Mouse (Mus musculus) embryo, embryonic 9.5 days (tissue): ENCODE data around the gene Tmprss11b.

Experiments
- DNase-seq: peaks from one replicate; pipeline ENCODE4 v3.0.0-alpha.2; 2017; ENCODE audit errors: extremely low spot score

Gene Tmprss11b

DNA sequence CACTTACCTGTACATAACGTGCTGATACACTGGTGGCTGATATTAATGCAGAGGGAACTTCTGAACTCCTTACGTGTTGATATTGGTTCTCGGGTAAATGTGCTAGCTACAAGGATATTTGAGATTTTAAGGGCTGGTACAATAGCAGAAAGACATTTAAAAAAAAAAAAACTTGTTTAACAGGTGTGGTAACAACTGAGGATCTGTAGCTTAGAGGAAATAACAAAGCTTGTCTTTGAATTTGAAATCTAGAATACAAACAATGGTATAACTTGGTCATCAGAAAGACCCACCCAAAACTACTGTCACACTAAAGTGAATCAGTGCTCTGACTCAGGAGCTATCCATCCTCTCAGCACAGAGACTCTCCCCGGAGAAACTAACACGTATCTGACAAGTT is at the start of gene Tmprss11b:
Tmprss11b (minus strand) TSS at position 101 of the 400 bp plus-strand sequence.
- no peak for DNase-seq

DNA sequence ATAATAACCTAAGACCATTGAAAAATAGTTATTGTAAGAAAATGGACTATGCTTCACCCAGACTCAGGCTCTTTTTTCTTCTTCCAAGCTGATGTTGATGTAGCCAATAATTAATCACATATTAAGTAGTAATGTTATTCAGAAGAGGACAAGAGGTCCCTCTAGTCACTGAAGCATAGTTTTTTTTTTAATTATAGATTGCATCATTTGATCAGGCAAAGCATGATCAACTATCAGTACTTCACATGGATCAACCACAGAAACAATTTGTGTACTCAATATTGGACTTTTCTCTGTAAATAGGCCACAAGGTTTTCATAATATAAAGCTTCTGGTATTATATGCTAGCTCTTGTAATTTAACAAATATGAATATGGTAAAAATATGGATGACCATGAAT is 48.9 kb upstream of the Tmprss11b start:
- DNase-seq, result no peak

DNA sequence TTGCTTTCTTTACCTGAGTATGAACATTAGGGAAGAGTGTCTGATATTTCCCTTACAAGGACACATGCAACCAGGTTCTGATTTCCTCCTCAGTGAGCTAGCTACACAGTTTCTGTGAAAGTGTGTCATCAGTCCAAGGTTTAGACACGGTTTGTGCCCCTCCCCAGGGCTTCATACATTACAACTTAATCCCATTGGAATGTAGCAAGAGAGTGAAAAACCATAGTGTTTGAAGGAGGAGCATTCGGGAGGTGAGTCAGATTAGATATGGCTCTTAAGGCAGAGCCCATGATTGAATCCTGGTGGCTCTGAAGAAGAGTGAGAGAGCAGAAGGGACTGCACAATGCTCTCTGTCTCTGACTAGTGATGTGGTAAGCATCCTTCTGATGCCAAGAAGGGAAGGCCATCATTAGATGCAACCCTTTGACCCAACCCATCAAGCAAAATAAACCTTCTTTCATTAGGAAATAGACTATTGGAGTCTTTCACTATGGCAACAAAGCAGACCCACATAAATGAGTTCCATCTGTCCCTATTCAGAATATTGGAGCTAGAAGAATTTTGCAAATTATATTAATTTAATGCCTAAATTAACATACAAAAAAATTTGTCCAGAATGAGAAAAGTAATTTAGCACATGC is 46.8 kb upstream of the Tmprss11b start:
- no peak for DNase-seq

DNA sequence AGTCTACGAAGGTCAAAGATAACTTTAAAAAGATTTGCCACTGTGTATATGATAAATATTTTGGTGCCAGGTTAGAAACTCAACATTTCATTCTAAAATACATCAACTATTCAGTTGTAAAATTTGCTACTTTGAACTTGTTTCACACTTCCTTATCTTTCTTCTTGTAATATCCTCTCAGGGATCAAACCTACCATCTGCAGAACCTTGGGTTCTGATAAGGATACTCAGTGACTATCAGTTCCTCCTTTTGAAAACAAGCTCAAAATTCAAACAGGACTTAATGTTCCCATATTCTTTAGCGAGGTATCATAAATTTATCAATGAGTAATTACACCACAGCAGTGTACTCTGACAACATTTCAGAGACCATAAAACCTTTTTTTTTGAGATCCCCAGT is 38.8 kb upstream of the Tmprss11b start:
- no peak for DNase-seq

DNA sequence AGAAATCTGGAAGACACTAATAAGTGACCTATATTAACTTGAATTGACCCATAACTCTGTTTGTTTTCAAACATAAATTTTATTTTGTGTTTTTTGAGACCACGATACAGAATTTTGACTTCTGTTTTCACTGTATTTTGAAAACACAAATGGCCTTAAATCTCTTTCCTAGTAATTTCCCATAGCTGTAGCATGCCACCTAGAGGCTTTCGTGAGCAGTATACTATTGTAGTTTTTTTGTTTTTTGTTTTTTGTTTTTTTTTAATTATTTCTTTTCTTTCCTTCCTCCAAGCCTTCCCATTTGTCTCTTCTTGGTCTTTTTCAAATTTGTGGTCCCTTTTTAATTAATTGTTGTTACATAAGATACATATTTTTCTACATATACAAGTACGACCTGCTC is 28.8 kb upstream of the Tmprss11b start:
- DNase-seq, result no peak

DNA sequence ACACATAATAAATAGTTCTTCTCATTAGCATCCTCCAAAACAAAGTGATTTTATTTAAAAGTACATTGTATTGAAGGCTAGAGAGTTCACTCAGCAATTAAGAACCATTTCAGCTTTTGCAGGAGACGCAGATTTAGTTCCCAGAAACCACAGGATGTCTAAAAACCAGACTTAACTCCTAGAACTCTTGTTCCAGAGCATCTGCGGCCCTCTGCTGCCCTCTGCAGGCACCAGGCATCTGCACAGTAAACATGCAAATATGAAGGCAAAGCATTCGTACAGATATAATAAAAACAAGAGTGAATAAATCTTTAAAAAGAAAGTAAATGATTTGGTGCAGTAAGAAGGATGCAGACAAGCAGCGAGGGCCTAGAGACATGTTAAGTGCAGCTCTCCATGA is 8.5 kb upstream of the Tmprss11b start:
- peak; percentile 29 for DNase-seq

DNA sequence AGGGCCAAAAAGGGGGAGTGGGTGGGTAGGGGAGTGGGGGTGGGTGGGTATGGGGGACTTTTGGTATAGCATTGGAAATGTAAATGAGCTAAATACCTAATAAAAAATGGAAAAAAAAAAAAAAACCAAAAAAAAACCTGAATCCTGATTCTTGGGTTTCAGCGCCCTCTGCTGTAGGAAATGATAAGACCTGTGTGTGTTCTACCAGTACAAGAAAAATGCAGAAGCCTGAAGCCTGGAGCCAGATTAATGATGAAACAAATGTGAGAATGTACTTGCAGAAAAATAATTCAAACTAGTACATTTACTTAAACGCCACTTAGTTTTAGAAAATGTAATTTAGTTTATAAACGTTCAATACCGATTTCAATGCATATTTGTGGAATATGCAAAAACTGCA is 27.0 kb downstream of the Tmprss11b start:
- peak; percentile 9 for DNase-seq

DNA sequence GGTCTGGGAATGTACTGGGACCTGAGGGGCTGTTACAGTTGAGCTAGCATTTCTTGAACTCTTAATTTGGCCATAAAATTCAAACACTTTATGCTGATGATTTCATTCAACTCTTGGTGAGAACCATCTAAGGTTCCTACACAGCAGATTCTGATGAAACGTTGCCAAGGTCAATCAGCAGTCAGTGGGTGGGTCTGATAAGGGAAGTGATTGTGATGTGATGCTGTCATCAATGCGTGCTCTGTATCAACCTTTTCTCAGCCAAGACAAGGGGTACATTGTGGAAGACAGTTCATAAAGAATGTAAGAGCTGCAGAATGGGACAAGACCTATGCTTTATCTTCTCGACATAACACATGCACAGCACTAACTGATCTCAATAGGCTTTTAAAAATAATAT is 35.4 kb downstream of the Tmprss11b start:
- DNase-seq, result no peak

DNA sequence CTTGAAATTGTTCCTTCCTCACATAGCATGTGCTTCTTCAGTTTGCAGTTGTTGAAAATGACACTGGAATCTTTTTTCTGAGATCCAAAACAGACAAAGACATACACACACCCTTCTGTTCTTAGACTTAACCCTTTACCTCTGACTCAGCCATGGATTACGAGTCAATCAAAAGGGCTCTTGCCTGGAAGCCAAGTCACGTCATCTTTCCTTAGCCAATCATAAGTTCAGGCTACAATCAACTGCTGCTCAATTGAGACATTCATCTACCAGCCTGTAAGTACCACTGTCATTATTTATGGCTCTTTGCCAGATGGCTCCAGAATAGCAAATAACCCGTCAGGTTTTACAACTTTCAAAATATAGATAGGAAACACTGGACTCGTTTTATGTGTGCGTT is 43.8 kb downstream of the Tmprss11b start, which contains the start of gene Tmprss11f:
Tmprss11f (minus strand) TSS at position 101 of the 400 bp plus-strand sequence.
- DNase-seq, result no peak

DNA sequence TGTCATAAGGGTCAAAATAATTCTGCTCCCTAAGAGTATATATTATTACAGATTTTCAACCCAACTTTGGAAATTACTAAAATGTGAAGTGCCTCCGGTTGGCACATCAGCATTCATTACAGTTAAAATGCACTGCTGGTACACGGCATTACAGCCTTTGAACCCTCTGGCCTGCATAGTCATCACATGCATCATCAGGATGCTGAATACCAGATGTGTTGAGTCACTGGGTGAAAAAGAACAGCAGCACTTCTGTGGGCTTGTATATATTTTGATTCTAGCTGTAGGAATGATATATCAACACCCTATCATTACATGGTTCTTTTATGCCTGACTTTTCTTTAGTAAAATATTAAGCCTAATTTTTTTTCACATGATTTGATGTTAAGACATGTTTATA is 45.5 kb downstream of the Tmprss11b start:
- DNase-seq, result no peak

DNA sequence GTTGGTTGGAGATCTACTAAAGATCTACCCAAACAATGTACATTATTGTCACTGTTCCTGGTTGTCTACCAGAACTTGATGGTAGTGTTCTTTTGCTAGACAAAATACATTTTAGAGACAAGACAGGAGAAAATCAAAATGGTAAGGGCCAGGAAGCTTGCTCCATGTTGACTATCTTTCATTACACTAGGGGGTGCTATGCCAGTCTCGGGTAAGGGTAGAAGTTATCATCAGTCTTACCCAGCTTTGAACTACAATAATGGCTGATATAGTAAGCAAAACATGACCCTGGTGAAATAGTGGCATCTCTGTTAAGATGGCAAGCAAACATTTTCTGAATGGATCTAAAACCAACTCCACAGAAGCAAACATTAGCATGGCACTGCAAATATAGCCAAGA is 54.4 kb downstream of the Tmprss11b start:
- no peak for DNase-seq
